Mouse (Mus musculus) spleen, adult 2 months (tissue): ENCODE measurements at regions not wholly inside any gene's neighbourhood (a gene's known extent, or its start where the extent isn't known, plus 50 kb on each side); places are given as distances from the start of the nearest gene placed in this dataset.

ENCODE experiments used
- CTCF ChIP-seq: fragments of 200-500 bp; IDR thresholded peaks from 2 replicates; pipeline ENCODE4 v1.5.1; 2011; ENCODE audit warnings: mild to moderate bottlenecking, inconsistent platforms; ENCODE audit not compliant: insufficient read depth, insufficient read length, insufficient replicate concordance; ENCODE audit errors: extremely low read depth
- POLR2A ChIP-seq: fragments of 200-500 bp; IDR thresholded peaks from 2 replicates; pipeline ENCODE4 v1.6.1; 2011; ENCODE audit warnings: low read depth, low read length, inconsistent platforms

GRCm38 (mm10) chr12:93312214-93312613 is 1463.3 kb upstream of the Sel1l start:
- TF ChIP-seq CTCF (no peak), POLR2A (no peak)
